Mouse (Mus musculus) hindbrain, embryonic 11.5 days (tissue): ENCODE data around the gene Thoc7. TPM values are rescaled to one million over a fixed set of nuclear protein-coding genes. Genes with fewer than 3 reads are reported as not detected.
A peak's percentile ranks its signal among the peaks of the same experiment; 100 is the strongest.
"Not testable (repeated sequence)": the region's sequence is repeated elsewhere in the genome, so short reads cannot be mapped to it uniquely, and the experiment has no call there.

ENCODE experiments used
- ATAC-seq: fragments of 200-750 bp; cut with Nextera tagmentation; 2 replicates; pipeline ENCODE4 v1.8.0; 2017; ENCODE audit warnings: mild to moderate bottlenecking, moderate TSS enrichment, moderate library complexity; ENCODE audit not compliant: low FRiP score
- DNase-seq: peaks from one replicate; pipeline ENCODE4 v3.0.0-alpha.2; 2015; ENCODE audit warnings: low spot score
- H3K27ac ChIP-seq: fragments of 300-500 bp; sonication (generic); 2 replicates; pipeline ENCODE4 v1.5.1; 2014; ENCODE audit warnings: mild to moderate bottlenecking, low read depth, low read length
- H3K27me3 ChIP-seq: fragments of 300-500 bp; sonication (generic); 2 replicates; pipeline ENCODE4 v1.6.1; 2014; ENCODE audit warnings: mild to moderate bottlenecking, low read length, moderate library complexity, mixed read lengths; ENCODE audit not compliant: control insufficient read depth, insufficient read depth
- H3K36me3 ChIP-seq: fragments of 300-500 bp; sonication (generic); 2 replicates; pipeline ENCODE4 v1.6.1; 2014; ENCODE audit warnings: mild to moderate bottlenecking, low read length, moderate library complexity, mixed read lengths; ENCODE audit not compliant: control insufficient read depth, insufficient read depth
- H3K4me1 ChIP-seq: fragments of 300-500 bp; sonication (generic); replicated peaks from 2 replicates; pipeline ENCODE4 v1.6.1; 2014; ENCODE audit warnings: low read length, mixed read lengths; ENCODE audit not compliant: control insufficient read depth, insufficient read depth
- H3K4me2 ChIP-seq: fragments of 300-500 bp; sonication (generic); replicated peaks from 2 replicates; pipeline ENCODE4 v1.6.1; 2014; ENCODE audit warnings: mild to moderate bottlenecking, low read depth, low read length
- H3K4me3 ChIP-seq: fragments of 300-500 bp; sonication (generic); 2 replicates; pipeline ENCODE4 v1.5.1; 2014; ENCODE audit warnings: low read depth, low read length
- H3K9ac ChIP-seq: fragments of 300-500 bp; sonication (generic); 2 replicates; pipeline ENCODE4 v1.6.1; 2014; ENCODE audit warnings: low read depth, low read length
- H3K9me3 ChIP-seq: fragments of 300-500 bp; sonication (generic); 2 replicates; pipeline ENCODE4 v1.6.1; 2016; ENCODE audit warnings: low read length; ENCODE audit not compliant: control insufficient read depth
- WGBS: fragments of 180-500 bp; shearing (Covaris S2); extraction: QIAGEN DNeasy Blood & Tissue Kit; methylation state at CpG from one replicate; pipeline ENCODE4 v1.1.7; 2014; 5-methylcytosine and 5-hydroxymethylcytosine counted together
- polyA plus RNA-seq: library from polyadenylated mRNA; unstranded; fragments of >200 nt; fragmentation: Nextera tagmentation; extraction: Ambion mirVana; gene quantifications from 2 replicates; pipeline ENCODE4 v1.2.1, GENCODE M21; 2014

The Thoc7 gene
- polyA plus RNA-seq, 1 experiment from 2014 or later, result 253 TPM

DNA sequence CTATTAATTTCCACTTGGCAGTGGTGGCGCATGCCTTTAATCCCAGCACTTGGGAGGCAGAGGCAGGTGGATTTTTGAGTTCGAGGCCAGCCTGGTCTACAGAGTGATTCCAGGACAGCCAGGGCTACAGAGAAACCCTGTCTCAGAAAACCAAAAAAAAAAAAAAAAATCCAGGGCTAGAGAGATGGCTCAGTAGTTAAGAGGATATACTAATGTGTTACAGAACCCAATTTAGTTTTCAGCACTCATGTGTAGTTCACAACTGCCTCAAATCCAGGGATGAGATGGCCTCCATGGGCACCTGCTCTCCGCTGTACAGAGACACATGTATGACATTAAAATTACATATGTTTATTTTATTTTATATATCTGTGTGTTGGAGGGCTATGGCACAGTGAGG lies 9.5 kb downstream of the Thoc7 start:
- not testable (repeated sequence) for DNase-seq, H3K27me3 ChIP-seq, H3K4me3 ChIP-seq, H3K27ac ChIP-seq, H3K9ac ChIP-seq, H3K4me2 ChIP-seq, H3K9me3 ChIP-seq, ATAC-seq, H3K4me1 ChIP-seq, H3K36me3 ChIP-seq
- 99% methylated on average over 3 of the region's 3 CpGs for WGBS

DNA sequence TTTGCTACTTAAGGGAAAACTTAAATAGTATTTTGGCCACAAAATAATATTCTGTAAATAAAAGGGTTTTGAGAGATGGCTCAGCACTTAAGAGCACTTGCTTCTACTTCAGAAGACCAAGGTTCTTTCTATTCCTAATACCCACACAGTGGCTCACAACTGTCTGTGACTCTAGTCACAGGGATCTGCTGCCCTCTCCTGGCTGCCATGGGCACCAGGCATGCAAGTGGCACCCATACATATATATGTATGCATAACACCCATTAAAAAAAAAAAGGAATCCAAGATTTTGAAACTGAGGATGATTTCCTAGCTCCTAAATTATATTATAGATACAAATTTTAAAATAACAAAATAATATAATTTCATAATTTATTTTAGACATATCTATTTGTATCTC lies 11.3 kb downstream of the Thoc7 start:
- H3K27me3 ChIP-seq, result no peaks in the 10 kb centered on the region
- DNase-seq, result peak; percentile 45
- no peak overlapping the region for H3K27ac ChIP-seq
- no peak overlapping the region for H3K4me2 ChIP-seq
- H3K9me3 ChIP-seq, result no peaks in the 10 kb centered on the region
- H3K36me3 ChIP-seq, result peaks cover 7% of the 10 kb centered on the region; the same call in 1 of the 2 replicates
- H3K4me3 ChIP-seq, result no peak overlapping the region
- ATAC-seq, result no peak
- no peak overlapping the region for H3K9ac ChIP-seq
- no peaks in the 10 kb centered on the region for H3K4me1 ChIP-seq

DNA sequence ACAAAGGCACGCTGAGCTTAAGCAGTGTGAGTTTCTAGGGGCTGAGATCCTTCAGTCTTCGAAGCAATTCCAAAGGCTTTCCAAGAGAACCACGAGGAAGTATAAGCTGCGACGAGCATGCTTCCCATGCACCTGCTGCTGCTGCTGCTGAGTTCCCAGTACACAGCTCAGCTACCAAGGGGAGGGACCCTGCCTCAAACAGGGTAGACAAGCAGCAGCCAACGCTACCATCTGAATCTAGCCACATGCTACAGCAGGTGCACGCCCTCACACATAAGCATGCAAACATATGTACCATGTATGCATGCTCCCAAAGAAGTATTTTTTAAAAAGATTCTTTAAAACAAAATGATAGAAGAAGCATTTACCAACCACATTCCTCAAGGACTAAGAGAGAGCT lies 13.3 kb downstream of the Thoc7 start:
- Histone ChIP-seq H3K9ac (no peak overlapping the region), H3K4me3 (no peak overlapping the region), H3K36me3 (peaks cover 7% of the 10 kb centered on the region; the same call in 1 of the 2 replicates), H3K27ac (no peak overlapping the region), H3K27me3 (no peaks in the 10 kb centered on the region), H3K4me2 (no peak overlapping the region), H3K9me3 (no peaks in the 10 kb centered on the region), H3K4me1 (no peaks in the 10 kb centered on the region)
- ATAC-seq (no peak), DNase-seq (no peak)
- WGBS, result 96% methylated on average over 7 of the region's 7 CpGs

DNA sequence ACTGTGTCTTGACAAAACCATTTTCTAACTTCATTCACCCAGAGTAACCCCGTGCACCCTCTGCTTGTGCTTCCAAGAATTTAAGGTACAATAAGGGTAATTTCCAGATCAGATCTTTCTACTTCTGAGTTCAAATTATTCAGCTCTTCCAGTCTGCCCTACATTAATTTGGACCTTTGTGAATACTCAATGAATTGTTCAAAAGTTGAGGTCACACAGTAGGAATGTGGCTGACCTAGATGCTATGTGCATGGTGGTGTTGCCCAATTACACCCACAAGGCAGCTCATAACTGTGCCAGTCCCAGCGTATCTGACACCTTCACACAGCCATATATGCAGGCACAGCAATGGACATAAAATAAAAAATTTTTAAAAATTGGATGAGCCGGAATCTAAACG lies 17.0 kb downstream of the Thoc7 start:
- H3K4me1 ChIP-seq, result no peaks in the 10 kb centered on the region
- 93% methylated on average over 4 of the region's 4 CpGs for WGBS
- H3K9ac ChIP-seq, result no peak overlapping the region
- no peak overlapping the region for H3K4me2 ChIP-seq
- ATAC-seq (no peak), DNase-seq (no peak)
- H3K27me3 ChIP-seq, result no peaks in the 10 kb centered on the region
- H3K4me3 ChIP-seq, result no peak overlapping the region
- no peak overlapping the region for H3K27ac ChIP-seq
- 0 out of 2 replicates have a peak, but pooled peaks cover 2% of the 10 kb centered on the region for H3K36me3 ChIP-seq
- H3K9me3 ChIP-seq, result no peaks in the 10 kb centered on the region

DNA sequence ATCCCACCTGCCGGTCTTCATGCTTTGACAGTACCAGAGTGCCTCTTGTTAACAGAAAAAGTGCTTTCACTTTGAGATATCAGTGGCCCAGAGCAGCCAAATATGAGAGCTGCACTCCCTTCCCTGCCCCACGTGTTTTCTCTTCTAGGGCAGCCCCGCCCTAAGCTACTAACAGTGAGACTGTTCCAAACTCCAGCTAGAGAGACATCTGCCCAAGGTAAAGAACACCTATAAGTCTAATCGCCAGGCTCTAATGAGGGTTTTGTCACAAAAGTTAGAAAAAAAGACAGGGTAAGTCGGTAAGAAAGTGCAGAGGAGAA lies 27.6 kb downstream of the Thoc7 start:
- H3K27ac ChIP-seq, result no peak overlapping the region
- H3K4me1 ChIP-seq, result no peaks in the 10 kb centered on the region
- no peaks in the 10 kb centered on the region for H3K36me3 ChIP-seq
- H3K9me3 ChIP-seq, result no peaks in the 10 kb centered on the region
- no peak overlapping the region for H3K4me3 ChIP-seq
- no peak for DNase-seq
- no peak overlapping the region for H3K4me2 ChIP-seq
- 58% methylated on average over 5 of the region's 5 CpGs for WGBS
- no peak overlapping the region for H3K9ac ChIP-seq
- peak; percentile 4; the same call in 1 of the 2 replicates for ATAC-seq
- no peaks in the 10 kb centered on the region for H3K27me3 ChIP-seq

DNA sequence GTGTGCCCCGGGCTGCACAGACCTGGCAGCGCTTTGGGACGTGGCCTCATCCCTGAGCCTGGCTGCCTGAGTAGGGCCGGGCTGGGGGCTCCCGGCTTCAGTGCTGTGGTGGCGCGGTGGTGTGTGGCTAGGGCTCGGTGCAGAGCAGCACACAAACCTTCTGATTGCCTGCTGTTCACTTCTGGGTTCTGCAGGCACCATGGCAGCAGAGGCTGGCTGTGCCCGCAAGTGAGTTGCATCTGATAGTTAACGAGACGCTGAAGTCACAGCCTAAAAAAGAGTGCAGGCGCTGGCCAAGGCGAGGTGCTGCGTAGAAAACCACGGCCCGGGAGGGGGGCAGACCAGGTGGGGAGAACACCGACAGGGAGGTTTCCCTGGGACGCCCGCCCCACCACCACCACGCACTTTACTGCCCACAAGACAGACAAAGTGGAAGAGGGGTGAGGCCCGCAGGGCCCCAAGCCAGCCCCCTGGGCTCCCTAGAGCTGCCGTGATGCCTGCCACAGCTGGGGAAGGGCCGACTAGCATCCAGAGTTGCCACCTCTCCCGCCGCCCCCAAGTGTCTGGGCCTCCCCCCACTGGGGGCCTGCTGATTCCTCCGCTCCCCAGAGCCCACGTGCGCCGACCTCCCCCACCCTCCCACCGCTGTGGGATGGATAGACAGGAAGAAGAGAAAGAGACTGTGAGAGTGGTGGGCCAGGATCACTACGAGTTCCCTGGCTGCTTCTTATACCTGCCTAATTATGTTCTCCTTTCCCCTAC lies 28.2 kb downstream of the Thoc7 start:
- 33% methylated on average over 28 of the region's 31 CpGs for WGBS
- Histone ChIP-seq H3K4me2 (peak overlapping the region; percentile 45), H3K27ac (no peak overlapping the region), H3K27me3 (no peaks in the 10 kb centered on the region), H3K36me3 (no peaks in the 10 kb centered on the region), H3K4me3 (peak overlapping the region; percentile 21), H3K9ac (0 out of 2 replicates have a peak overlapping the region, but pooled peaks have one; percentile 34), H3K9me3 (no peaks in the 10 kb centered on the region), H3K4me1 (no peaks in the 10 kb centered on the region)
- peak; percentile 60 for ATAC-seq
- DNase-seq, result peak; percentile 9

DNA sequence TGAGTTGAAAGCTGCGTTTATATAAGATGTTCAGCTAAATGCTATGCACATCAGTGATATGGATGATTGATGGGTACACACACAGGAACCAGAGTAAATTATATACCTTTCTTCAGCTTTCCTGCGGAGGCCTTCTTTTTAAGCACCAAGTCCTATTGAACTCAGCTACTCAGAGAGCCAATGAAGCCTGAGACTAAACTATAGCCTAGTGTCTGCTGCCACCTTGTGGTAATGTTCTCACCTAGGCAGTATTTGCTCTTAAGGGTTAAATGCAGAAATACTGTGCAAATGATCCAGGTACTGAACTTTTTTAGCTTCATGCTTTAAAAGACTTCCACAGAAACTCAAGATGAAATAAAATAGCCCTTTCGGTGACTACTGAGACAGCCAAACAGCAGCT lies 44.0 kb downstream of the Thoc7 start:
- H3K9ac ChIP-seq, result no peak overlapping the region

DNA sequence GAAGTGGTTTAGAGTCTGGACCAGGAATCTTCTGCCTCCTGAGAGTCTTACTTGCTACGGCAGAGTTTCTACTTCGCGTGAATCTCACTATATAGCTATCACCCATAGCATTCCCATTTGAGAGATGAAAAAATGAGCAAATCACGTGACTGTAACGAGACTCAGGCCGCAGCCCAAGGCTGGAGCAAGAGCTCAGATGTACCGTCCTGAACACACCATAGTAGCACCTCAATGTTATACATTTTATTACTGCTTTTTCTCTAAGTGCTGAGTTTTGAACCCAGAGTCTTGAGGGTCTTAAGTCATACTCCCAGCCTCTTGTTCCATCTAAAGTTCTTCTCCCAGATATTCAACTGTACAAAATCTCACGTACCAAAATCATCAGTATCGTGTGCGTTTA lies 44.4 kb downstream of the Thoc7 start:
- Histone ChIP-seq H3K27me3 (no peaks in the 10 kb centered on the region), H3K9ac (no peak overlapping the region), H3K4me2 (no peak overlapping the region), H3K4me1 (no peaks in the 10 kb centered on the region), H3K9me3 (no peaks in the 10 kb centered on the region), H3K27ac (no peak overlapping the region), H3K36me3 (no peaks in the 10 kb centered on the region), H3K4me3 (no peak overlapping the region)
- no peak for DNase-seq
- 88% methylated on average over 10 of the region's 10 CpGs for WGBS
- ATAC-seq, result no peak

More for the DNA sequence above, 44.0 kb downstream of the Thoc7 start:
- WGBS, result 42% methylated on average over 3 of the region's 3 CpGs
- Histone ChIP-seq H3K4me2 (no peak overlapping the region), H3K4me3 (no peak overlapping the region), H3K36me3 (no peaks in the 10 kb centered on the region), H3K27ac (no peak overlapping the region), H3K4me1 (no peaks in the 10 kb centered on the region), H3K9me3 (no peaks in the 10 kb centered on the region), H3K27me3 (no peaks in the 10 kb centered on the region)
- DNase-seq (peak; percentile 83), ATAC-seq (peak; percentile 71)

DNA sequence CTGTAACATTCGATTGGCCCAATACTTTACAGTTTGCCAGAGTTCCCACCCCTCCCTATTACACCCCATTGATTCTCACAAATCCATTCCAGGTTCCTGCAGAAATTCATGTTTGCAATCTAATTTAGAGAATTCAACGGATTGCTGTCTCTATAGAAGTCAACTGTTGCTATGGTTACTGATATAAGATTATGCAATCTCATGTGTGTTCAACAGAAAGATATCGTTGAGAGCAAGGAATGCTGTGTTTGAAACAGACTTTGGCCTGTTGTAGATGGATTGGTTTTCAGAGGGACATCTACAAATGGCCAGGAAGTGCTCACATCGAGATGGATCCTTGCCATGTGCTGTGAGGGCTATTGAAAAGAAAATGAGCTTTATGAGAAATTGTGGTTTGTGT lies 46.4 kb downstream of the Thoc7 start:
- Histone ChIP-seq H3K9me3 (no peaks in the 10 kb centered on the region), H3K4me2 (no peak overlapping the region), H3K9ac (no peak overlapping the region), H3K27ac (no peak overlapping the region), H3K4me1 (no peaks in the 10 kb centered on the region), H3K36me3 (no peaks in the 10 kb centered on the region), H3K27me3 (no peaks in the 10 kb centered on the region), H3K4me3 (no peak overlapping the region)
- WGBS, result 85% methylated on average over 4 of the region's 4 CpGs
- DNase-seq (no peak), ATAC-seq (no peak)
